Mouse (Mus musculus) adrenal gland (tissue): ENCODE results near the gene Gm21304.
"Not testable (repeated sequence)": the region's sequence is repeated elsewhere in the genome, so short reads cannot be mapped to it uniquely, and the experiment has no call there.

ENCODE experiments used
- intact Hi-C: fragments of 180-260 bp; cut with DNase I; formaldehyde crosslinking; loops from one replicate; pipeline ENCODE4 v1.15.1; 2025
- long read RNA-seq, 2 experiments: library from polyadenylated mRNA; unstranded; transcript quantifications; one replicate each; pipeline ENCODE4 v2.0.0; 2020; ENCODE audit warnings: borderline replicate concordance in 1 of 2; ENCODE audit not compliant: insufficient replicate concordance in 1 of 2

Gm21304 gene
- long read RNA-seq, experiment 1: 0 reads
- long read RNA-seq, experiment 2: 0 reads

GRCm38 (mm10) chr10:104168215-104168614 lies at the start of gene Gm21304:
Gene Gm21304, plus strand, starts transcription at chr10:104168515.
- intact Hi-C loops: not testable (repeated sequence)

GRCm38 (mm10) chr10:104142687-104143086 lies 25.6 kb upstream of the Gm21304 start, which contains the start of gene Gm21293:
Gene Gm21293, plus strand, starts transcription at chr10:104142987.
- intact Hi-C loops: not testable (repeated sequence)

GRCm38 (mm10) chr10:104151197-104151596 lies 17.1 kb upstream of the Gm21304 start, which contains the start of gene Gm6763:
Gene Gm6763, plus strand, starts transcription at chr10:104151497.
- intact Hi-C loops: not testable (repeated sequence)

DNA sequence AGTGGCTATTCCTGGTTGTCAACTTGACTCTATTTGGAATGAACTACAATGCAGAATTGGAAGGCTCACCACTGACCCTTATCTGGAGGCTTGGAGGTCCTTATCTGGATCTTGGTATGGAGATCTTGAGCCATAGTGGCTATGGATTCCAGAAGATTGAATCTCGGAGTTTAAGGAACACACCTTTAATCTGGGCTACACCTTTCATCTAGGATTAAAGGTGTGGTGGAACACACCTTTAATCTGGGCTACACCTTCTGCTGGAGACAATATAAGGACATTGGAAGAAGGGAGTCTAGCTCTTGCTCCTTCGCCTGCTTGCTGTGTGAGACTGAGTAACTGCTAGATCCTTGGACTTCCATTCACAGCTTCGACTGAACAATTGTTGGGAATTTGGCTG lies 8.6 kb upstream of the Gm21304 start, which contains the start of gene Gm8764:
Gene Gm8764 (plus strand): TSS at position 301 of the 400 bp plus-strand sequence.
- intact Hi-C loops: not testable (repeated sequence)

DNA sequence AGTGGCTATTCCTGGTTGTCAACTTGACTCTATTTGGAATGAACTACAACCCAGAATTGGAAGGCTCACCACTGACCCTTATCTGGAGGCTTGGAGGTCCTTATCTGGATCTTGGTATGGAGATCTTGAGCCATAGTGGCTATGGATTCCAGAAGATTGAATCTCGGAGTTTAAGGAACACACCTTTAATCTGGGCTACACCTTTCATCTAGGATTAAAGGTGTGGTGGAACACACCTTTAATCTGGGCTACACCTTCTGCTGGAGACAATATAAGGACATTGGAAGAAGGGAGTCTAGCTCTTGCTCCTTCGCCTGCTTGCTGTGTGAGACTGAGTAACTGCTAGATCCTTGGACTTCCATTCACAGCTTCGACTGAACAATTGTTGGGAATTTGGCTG lies 8.4 kb downstream of the Gm21304 start, which contains the start of gene Gm21312:
Gene Gm21312 (plus strand): TSS at position 301 of the 400 bp plus-strand sequence.
- intact Hi-C loops: not testable (repeated sequence)

DNA sequence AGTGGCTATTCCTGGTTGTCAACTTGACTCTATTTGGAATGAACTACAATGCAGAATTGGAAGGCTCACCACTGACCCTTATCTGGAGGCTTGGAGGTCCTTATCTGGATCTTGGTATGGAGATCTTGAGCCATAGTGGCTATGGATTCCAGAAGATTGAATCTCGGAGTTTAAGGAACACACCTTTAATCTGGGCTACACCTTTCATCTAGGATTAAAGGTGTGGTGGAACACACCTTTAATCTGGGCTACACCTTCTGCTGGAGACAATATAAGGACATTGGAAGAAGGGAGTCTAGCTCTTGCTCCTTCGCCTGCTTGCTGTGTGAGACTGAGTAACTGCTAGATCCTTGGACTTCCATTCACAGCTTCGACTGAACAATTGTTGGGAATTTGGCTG lies 16.9 kb downstream of the Gm21304 start, which contains the start of gene Gm20765:
Gene Gm20765 (plus strand): TSS at position 301 of the 400 bp plus-strand sequence.
- intact Hi-C loops: not testable (repeated sequence)

- intact Hi-C loops: not testable (repeated sequence)
These were observed 25.4 kb downstream of the Gm21304 start, which contains the start of gene Gm4340 for GRCm38 (mm10) chr10:104193742-104194141. Gene Gm4340, plus strand, starts transcription at chr10:104194042.

GRCm38 (mm10) chr10:104209655-104210054 lies 41.3 kb downstream of the Gm21304 start:
- intact Hi-C loops: no loop called here

GRCm38 (mm10) chr10:104210268-104210990 lies 42.1 kb downstream of the Gm21304 start:
- intact Hi-C loops: no loop called here

DNA sequence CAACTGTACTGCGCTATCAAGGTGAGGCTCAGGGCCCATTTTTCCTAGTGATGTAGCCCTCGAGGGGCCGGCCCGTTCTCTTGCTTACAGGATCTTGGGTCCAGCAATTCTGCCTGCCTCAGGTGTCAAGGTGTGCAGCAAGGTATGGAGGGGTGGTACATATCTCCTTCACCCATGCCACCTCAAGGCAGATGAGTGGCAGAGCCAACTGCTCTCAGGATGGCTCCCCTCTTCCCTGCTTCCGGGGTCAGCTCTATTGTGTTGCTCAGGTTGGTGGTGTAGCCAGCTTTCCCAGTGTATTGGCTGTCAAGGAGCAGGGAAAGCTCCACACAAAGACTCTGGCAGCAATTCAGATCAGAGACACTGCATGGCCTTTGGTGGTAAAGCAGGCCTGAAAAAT lies 46.2 kb downstream of the Gm21304 start:
- intact Hi-C loops: no loop called here
